Mouse (Mus musculus) 3T3-L1 (cell line): ENCODE data around the gene Rhox3e.
"Not testable (repeated sequence)": the region's sequence is repeated elsewhere in the genome, so short reads cannot be mapped to it uniquely, and the experiment has no call there.

ENCODE experiments used
- DNase-seq: peaks from one replicate; pipeline ENCODE4 v3.0.0-alpha.2; 2015; ENCODE audit warnings: low read depth, low spot score

Gene Rhox3e

DNA sequence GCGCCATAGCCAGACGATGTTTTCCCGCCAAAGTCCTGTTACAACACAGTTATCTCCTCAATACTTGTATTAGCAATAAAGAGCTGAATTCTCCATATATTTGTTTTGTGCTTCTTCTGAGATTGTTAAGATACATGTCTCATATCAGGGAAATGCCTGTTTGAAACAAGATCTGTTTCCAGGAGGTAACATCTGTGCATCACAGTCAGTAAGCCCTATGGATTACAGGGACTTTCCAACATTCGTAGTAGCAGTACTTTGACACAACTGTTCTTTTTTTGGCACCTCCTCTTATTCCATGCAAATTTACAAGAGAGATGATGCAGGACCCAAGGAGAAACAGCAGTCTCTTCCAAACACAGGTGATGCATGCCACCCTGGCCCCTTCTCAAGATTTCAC lies at the start of gene Rhox3e:
Rhox3e (plus strand) TSS at position 301 of the 400 bp plus-strand sequence.
- DNase-seq = not testable (repeated sequence)

DNA sequence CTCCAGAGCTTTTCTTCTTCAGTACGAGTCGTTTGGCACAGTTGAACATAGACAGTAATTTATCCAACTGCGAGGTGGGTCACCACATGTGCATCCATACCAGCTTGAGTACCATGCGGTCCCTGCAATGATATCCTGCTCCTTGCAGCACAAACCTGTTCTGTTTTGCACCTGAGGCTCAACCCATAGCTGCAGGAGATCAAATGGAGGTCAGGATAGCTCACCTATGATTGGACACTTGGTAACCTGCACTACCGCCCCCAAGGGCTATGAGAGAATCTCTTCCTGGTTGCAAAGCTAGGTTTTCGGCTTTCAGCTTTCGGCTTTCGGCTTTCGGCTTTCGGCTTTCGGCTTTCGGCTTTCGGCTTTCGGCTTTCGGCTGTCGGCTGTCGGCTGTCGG lies 27.8 kb upstream of the Rhox3e start, which contains the start of gene Rhox4d:
Rhox4d (plus strand) TSS at position 301 of the 400 bp plus-strand sequence.
- DNase-seq = not testable (repeated sequence)

DNA sequence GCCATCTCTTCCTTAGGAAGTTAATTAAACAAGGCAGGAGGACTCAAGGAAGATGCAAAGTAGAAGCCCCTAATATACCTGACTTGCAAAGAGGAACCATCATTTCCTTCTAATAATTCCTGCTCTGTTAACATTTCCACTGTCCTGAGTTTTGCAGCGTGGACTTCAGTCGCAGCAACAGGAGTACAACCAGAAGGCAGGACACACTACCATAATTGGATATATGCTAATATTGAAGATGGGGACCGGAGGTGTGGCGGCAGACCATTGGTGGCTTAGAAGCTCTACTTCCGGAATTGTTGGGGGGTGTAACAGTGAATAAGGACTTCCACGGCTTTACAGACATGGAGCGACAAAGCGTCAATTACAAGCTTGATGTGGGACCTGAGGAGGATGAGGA lies 11.7 kb upstream of the Rhox3e start, which contains the start of gene Rhox2e:
Rhox2e (plus strand) TSS at position 301 of the 400 bp plus-strand sequence.
- DNase-seq = not testable (repeated sequence)

- not testable (repeated sequence) for DNase-seq
Measured at GRCm38 (mm10) chrX:37557112-37557511, 15.3 kb downstream of the Rhox3e start, which contains the start of gene Rhox4e. Gene Rhox4e (plus strand): TSS chrX:37557412.

- DNase-seq = not testable (repeated sequence)
Measured at GRCm38 (mm10) chrX:37571105-37571504, 29.3 kb downstream of the Rhox3e start, which contains the start of gene Rhox2f. Gene Rhox2f (plus strand): TSS chrX:37571405.

GRCm38 (mm10) chrX:37572638-37573037 lies 30.8 kb downstream of the Rhox3e start:
- peak; percentile 84 for DNase-seq

DNA sequence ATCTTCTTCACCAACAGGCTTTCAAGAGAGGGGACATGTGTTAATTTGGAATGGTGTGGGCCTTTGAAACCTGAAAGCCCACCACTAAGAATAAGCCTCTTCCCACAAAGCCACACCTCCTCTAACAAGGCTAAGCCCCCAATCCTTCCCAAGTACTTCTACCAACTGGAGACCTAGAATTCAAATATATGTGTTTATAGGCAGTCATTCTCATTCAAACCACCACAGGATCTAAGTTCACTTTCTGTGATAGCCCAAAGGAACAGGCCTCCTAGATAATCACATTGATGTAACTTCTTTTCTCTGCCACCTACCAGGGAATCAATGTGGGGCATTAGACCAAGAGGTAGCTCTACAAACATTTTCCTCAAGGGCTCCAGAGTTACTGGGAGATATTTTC lies 38.9 kb downstream of the Rhox3e start, which contains the start of gene Rhox3f:
Rhox3f (plus strand) TSS at position 301 of the 400 bp plus-strand sequence.
- not testable (repeated sequence) for DNase-seq
